Mouse (Mus musculus) intestine, postnatal 0 days (tissue): ENCODE measurements around the gene Slc39a5. TPM values are rescaled to one million over a fixed set of nuclear protein-coding genes. Genes with fewer than 3 reads are reported as not detected.
A peak's percentile ranks its signal among the peaks of the same experiment; 100 is the strongest.

ENCODE experiments used
- ATAC-seq: fragments of 200-750 bp; cut with Nextera tagmentation; 2 replicates; pipeline ENCODE4 v1.8.0; 2017; ENCODE audit warnings: mild to moderate bottlenecking, moderate TSS enrichment, moderate library complexity
- H3K27ac ChIP-seq: fragments of 300-500 bp; sonication (generic); 2 replicates; pipeline ENCODE4 v1.5.1; 2014; ENCODE audit warnings: mild to moderate bottlenecking, low read depth, low read length, moderate library complexity
- H3K27me3 ChIP-seq: fragments of 300-500 bp; sonication (generic); replicated peaks from 2 replicates; pipeline ENCODE4 v1.6.1; 2014; ENCODE audit warnings: low read length, mixed read lengths; ENCODE audit not compliant: control insufficient read depth, insufficient read depth
- H3K36me3 ChIP-seq: fragments of 300-500 bp; sonication (generic); 2 replicates; pipeline ENCODE4 v1.6.1; 2014; ENCODE audit warnings: mild to moderate bottlenecking, moderate library complexity; ENCODE audit not compliant: control insufficient read depth, insufficient read depth
- H3K4me1 ChIP-seq: fragments of 300-500 bp; sonication (generic); replicated peaks from 2 replicates; pipeline ENCODE4 v1.6.1; 2014; ENCODE audit warnings: antibody characterized with exemption, low read length, mixed read lengths; ENCODE audit not compliant: control insufficient read depth, insufficient read depth
- H3K4me2 ChIP-seq: fragments of 300-500 bp; sonication (generic); replicated peaks from 2 replicates; pipeline ENCODE4 v1.6.1; 2014; ENCODE audit warnings: low read depth, mild to moderate bottlenecking, moderate library complexity
- H3K4me3 ChIP-seq: fragments of 300-500 bp; sonication (generic); 2 replicates; pipeline ENCODE4 v1.5.1; 2014; ENCODE audit warnings: low read depth, low read length
- H3K9ac ChIP-seq: fragments of 300-500 bp; sonication (generic); 2 replicates; pipeline ENCODE4 v1.6.1; 2014; ENCODE audit warnings: mild to moderate bottlenecking, low read depth, low read length
- H3K9me3 ChIP-seq: fragments of 300-500 bp; sonication (generic); 2 replicates; pipeline ENCODE4 v1.6.1; 2016; ENCODE audit warnings: mixed run types; ENCODE audit not compliant: control insufficient read depth
- CTCF ChIP-seq: sonication (generic); IDR thresholded peaks from 2 replicates; pipeline ENCODE4 v1.5.1; 2016; ENCODE audit warnings: low read depth, mild to moderate bottlenecking, control low read depth, antibody characterized with exemption, moderate library complexity
- WGBS: fragments of 180-500 bp; shearing (Covaris S2); extraction: QIAGEN DNeasy Blood & Tissue Kit; methylation state at CpG from one replicate; pipeline ENCODE4 v1.1.7; 2014; 5-methylcytosine and 5-hydroxymethylcytosine counted together
- polyA plus RNA-seq: library from polyadenylated mRNA; unstranded; fragments of >200 nt; fragmentation: Nextera tagmentation; extraction: Ambion mirVana; gene quantifications from 2 replicates; pipeline ENCODE4 v1.2.1, GENCODE M21; 2015

Gene Slc39a5
- polyA plus RNA-seq, 1 experiment from 2014 or later = 109 TPM

DNA sequence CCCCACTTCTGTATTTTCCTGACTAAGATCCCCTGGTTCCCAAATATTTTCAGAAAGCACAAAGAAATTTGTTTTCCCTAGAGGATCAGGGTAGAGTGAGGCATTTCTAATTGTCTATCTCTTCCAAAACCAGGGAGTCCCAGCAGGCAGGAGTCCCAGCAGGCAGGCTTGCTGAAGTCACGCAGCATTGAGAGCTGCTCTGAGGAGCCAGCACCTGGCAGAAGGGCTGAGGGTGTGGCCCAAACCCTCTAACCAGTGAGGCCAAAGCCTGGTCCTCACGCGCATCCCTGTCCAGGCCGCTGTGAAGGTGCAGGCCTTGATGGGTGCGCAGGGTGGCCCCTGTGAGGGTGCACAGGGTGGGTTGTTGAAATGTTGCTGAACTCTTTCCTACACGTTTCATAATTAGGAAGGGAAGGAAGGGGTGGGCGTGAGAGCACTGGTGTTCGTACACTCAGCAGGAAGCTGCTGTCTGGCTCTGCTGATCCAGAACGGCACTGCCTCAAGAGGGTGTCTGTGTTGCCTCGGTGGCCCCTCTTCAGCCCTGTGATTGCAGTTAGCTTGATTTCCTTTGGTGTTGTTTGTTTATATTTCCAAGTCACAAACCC, 37.7 kb upstream of the Slc39a5 start:
- Histone ChIP-seq H3K36me3 (peaks cover 70% of the 10 kb centered on the region), H3K4me1 (no peaks in the 10 kb centered on the region), H3K27me3 (no peaks in the 10 kb centered on the region), H3K27ac (0 out of 2 replicates have a peak overlapping the region, but pooled peaks have one; percentile 41), H3K4me3 (no peak overlapping the region), H3K4me2 (no peak overlapping the region), H3K9ac (no peak overlapping the region), H3K9me3 (no peaks in the 10 kb centered on the region)
- ATAC-seq = no peak
- no peak for TF ChIP-seq CTCF
- WGBS = 71% methylated on average over 10 of the region's 10 CpGs

DNA sequence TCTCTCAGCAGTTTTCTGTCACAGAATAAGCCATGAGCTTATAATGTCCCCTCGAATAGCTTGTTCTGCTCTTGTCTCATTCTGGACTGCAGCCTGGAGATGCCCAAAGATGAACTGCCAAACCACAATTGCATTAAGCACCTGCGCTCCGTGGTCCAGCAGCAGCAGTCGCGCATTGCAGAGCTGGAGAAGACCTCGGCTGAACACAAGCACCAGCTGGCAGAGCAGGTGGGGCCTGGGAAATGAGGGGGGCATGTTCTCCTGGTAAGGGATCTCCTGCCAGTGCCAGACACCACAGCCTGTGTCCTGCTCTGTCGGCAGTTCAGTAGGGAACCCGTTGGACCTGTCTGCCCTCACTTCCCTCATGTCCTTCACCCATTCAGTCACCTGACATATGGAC, 35.3 kb upstream of the Slc39a5 start:
- H3K27me3 ChIP-seq = no peaks in the 10 kb centered on the region
- H3K9ac ChIP-seq = no peak overlapping the region
- peaks cover 78% of the 10 kb centered on the region for H3K36me3 ChIP-seq
- no peak for ATAC-seq
- no peaks in the 10 kb centered on the region for H3K4me1 ChIP-seq
- 92% methylated on average over 8 of the region's 8 CpGs for WGBS
- no peaks in the 10 kb centered on the region for H3K9me3 ChIP-seq
- H3K4me3 ChIP-seq = no peak overlapping the region
- no peak overlapping the region for H3K27ac ChIP-seq
- TF ChIP-seq CTCF = no peak
- H3K4me2 ChIP-seq = no peak overlapping the region

DNA sequence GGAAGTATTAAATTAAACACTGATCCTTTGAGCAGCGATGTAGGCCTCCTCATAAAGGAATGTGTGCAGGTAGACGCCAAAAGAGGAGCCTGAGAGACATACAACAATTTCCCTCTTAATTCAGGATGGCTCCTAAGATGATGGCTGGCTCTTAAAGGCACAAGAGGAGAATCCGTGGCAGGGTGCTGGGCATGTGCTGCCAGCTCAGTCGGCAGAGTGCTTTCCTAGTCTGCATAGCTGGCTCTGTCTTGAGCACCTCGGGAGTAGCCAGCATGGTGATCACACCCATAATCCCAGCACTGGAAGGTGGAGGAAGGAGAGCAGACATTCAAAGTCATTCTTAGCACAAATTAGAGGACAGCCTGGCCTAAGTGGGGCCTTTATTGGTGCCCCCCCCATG, 34.8 kb upstream of the Slc39a5 start:
- Histone ChIP-seq H3K9ac (no peak overlapping the region), H3K27me3 (no peaks in the 10 kb centered on the region), H3K9me3 (no peaks in the 10 kb centered on the region), H3K27ac (peak overlapping the region; percentile 3; the same call in 1 of the 2 replicates), H3K4me3 (no peak overlapping the region), H3K4me2 (no peak overlapping the region), H3K4me1 (no peaks in the 10 kb centered on the region), H3K36me3 (peaks cover 78% of the 10 kb centered on the region)
- no peak for ATAC-seq
- 85% methylated on average over 5 of the region's 5 CpGs for WGBS
- no peak for TF ChIP-seq CTCF

DNA sequence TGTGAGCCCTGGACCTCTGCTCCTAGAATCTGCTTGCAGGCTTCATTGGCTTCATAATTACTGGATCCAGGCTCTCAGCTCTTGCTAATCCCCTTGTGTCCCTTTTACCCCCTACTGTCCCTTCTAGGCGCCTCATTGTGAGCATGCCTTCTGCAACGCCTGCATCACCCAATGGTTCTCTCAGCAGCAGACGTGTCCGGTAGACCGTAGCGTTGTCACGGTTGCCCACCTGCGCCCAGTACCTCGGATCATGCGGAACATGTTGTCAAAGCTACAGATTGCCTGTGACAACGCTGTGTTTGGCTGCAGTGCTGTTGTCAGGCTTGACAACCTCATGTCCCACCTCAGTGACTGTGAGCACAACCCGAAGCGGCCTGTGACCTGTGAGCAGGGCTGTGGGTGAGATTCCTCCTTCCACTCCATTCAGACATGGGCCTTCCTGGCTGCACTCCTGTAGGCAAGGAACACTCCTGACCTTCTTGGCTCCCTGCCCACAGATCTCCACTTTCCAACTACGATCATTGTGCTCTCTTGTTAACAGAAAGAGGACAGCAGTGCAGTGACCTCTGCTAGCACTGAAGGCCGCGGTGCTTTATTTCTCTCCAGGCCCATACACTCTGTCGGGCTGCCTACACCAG, 34.3 kb upstream of the Slc39a5 start:
- WGBS = 85% methylated on average over 17 of the region's 17 CpGs
- H3K9me3 ChIP-seq = no peaks in the 10 kb centered on the region
- H3K27ac ChIP-seq = peak overlapping the region; percentile 3; the same call in 1 of the 2 replicates
- TF ChIP-seq CTCF = no peak
- H3K27me3 ChIP-seq = no peaks in the 10 kb centered on the region
- H3K36me3 ChIP-seq = peaks cover 78% of the 10 kb centered on the region
- ATAC-seq = no peak
- H3K4me1 ChIP-seq = no peaks in the 10 kb centered on the region
- H3K9ac ChIP-seq = no peak overlapping the region
- no peak overlapping the region for H3K4me2 ChIP-seq
- H3K4me3 ChIP-seq = no peak overlapping the region

DNA sequence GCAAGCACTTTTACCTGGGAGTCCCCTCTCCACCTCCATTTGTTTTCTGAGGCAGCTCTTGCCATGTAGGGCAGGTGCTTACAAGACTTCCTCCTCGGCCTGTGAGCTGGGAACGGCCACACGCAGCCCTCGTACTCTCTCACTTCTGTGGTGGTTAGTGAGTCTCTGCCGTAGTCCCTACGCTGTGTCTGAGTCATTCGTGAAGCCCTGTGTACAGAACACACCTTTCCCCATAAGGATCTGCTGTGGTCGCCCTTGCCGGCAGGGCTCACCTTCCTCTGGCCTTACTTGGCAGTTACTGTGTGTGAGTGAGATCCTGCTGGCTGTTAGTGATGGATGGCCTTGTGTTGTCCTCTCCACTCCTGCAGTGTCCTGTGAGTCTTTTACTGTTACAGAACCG, 33.7 kb upstream of the Slc39a5 start:
- no peaks in the 10 kb centered on the region for H3K9me3 ChIP-seq
- H3K4me1 ChIP-seq = no peaks in the 10 kb centered on the region
- H3K4me3 ChIP-seq = no peak overlapping the region
- ATAC-seq = no peak
- WGBS = 74% methylated on average over 10 of the region's 10 CpGs
- peak overlapping the region; percentile 46 for H3K27ac ChIP-seq
- H3K27me3 ChIP-seq = no peaks in the 10 kb centered on the region
- peaks cover 77% of the 10 kb centered on the region for H3K36me3 ChIP-seq
- TF ChIP-seq CTCF = no peak
- H3K9ac ChIP-seq = no peak overlapping the region
- H3K4me2 ChIP-seq = no peak overlapping the region

DNA sequence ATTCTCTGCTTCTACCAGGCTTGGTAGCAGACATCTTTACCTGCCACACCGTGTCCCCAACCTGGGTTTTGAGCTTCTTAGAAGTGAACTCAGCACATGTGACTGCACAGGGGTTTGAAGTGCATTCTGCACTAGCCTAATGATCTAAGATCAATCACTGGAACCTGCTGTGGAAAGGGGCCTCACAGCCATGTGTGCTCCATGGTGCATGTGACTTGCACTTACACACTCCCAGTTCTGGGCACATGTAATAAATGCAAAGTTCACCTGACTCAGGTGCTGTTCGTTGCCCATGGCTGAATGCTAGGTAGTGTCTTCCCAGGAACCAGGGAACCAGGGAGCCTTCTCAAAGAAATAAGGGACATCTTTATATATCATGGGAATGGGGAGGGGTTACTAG, 32.4 kb upstream of the Slc39a5 start:
- H3K4me3 ChIP-seq = no peak overlapping the region
- no peak overlapping the region for H3K9ac ChIP-seq
- H3K27me3 ChIP-seq = no peaks in the 10 kb centered on the region
- TF ChIP-seq CTCF = no peak
- ATAC-seq = peak; percentile 93
- H3K36me3 ChIP-seq = peaks cover 81% of the 10 kb centered on the region
- no peaks in the 10 kb centered on the region for H3K9me3 ChIP-seq
- WGBS = 44% methylated on average over 2 of the region's 2 CpGs
- no peaks in the 10 kb centered on the region for H3K4me1 ChIP-seq
- no peak overlapping the region for H3K4me2 ChIP-seq
- 0 out of 2 replicates have a peak overlapping the region, but pooled peaks have one; percentile 9 for H3K27ac ChIP-seq
